Mouse (Mus musculus): Measurements from ENCODE around the gene Aldh3a1. TPM values are rescaled to one million over a fixed set of nuclear protein-coding genes. Genes with fewer than 3 reads are reported as not detected.

The Aldh3a1 gene
- 1.7 and 2.5 TPM in 2 replicates for polyA plus RNA-seq (2014; fragmentation: Nextera tagmentation; extraction: Ambion mirVana)

GRCm38 (mm10) chr11:61207487-61208246 lies at the start of gene Aldh3a1:
Gene Aldh3a1, plus strand, starts transcription at chr11:61207537.
- H3K4me2 ChIP-seq (ENCODE audit: low read depth, low read length): no peak within 1 kb of the TSS

GRCm38 (mm10) chr11:61158141-61158540 lies 49.2 kb upstream of the Aldh3a1 start:
- peaks cover 99% of the 10 kb centered on the region for H3K36me3 ChIP-seq (ENCODE audit: control insufficient read depth, insufficient read depth, low read length)
- no peak overlapping the region for H3K9ac ChIP-seq (ENCODE audit: low read depth, low read length)
- no peak overlapping the region for H3K27ac ChIP-seq (replicated peaks; ENCODE audit: low read depth, low read length)
- no peaks in the 10 kb centered on the region for H3K4me1 ChIP-seq (ENCODE audit: control insufficient read depth, insufficient read depth, low read length)
- H3K4me3 ChIP-seq (ENCODE audit: low read depth, low read length): no peak overlapping the region
- H3K4me2 ChIP-seq (ENCODE audit: low read depth, low read length): no peak overlapping the region
- WGBS: 88% methylated on average over 3 of the region's 3 CpGs
- DNase-seq (ENCODE audit: low spot score): no peak
- H3K9me3 ChIP-seq (ENCODE audit: control insufficient read depth, low read length): no peaks in the 10 kb centered on the region
- no peaks in the 10 kb centered on the region for H3K27me3 ChIP-seq (replicated peaks; ENCODE audit: control insufficient read depth, insufficient read depth, low read length)
- no peak for ATAC-seq (ENCODE audit: low read depth)

More at GRCm38 (mm10) chr11:61207487-61208246, at the start of gene Aldh3a1:
- Histone ChIP-seq H3K9me3 (ENCODE audit: control insufficient read depth, low read length) (no peaks in the 10 kb centered on the region), H3K4me1 (ENCODE audit: control insufficient read depth, insufficient read depth, low read length) (peaks cover 16% of the 10 kb centered on the region; the same call in 1 of the 2 replicates), H3K27ac (replicated peaks; ENCODE audit: low read depth, low read length) (peak within 1 kb of the TSS; percentile 35), H3K36me3 (ENCODE audit: control insufficient read depth, insufficient read depth, low read length) (no peaks in the 10 kb centered on the region), H3K9ac (ENCODE audit: low read depth, low read length) (no peak within 1 kb of the TSS), H3K27me3 (replicated peaks; ENCODE audit: control insufficient read depth, insufficient read depth, low read length) (peaks cover 13% of the 10 kb centered on the region; the same call in 1 of the 2 replicates), H3K4me3 (ENCODE audit: low read depth, low read length) (no peak within 1 kb of the TSS)
- 48% methylated on average over 10 of the region's 10 CpGs for WGBS
- ATAC-seq (ENCODE audit: low read depth) (peak; percentile 33; the same call in 1 of the 2 replicates), DNase-seq (ENCODE audit: low spot score) (peak; percentile 57)

GRCm38 (mm10) chr11:61159796-61160732 lies 47.3 kb upstream of the Aldh3a1 start:
- Histone ChIP-seq H3K9me3 (ENCODE audit: control insufficient read depth, low read length) (no peaks in the 10 kb centered on the region), H3K27me3 (replicated peaks; ENCODE audit: control insufficient read depth, insufficient read depth, low read length) (no peaks in the 10 kb centered on the region), H3K27ac (replicated peaks; ENCODE audit: low read depth, low read length) (no peak overlapping the region), H3K4me2 (ENCODE audit: low read depth, low read length) (no peak overlapping the region), H3K4me3 (ENCODE audit: low read depth, low read length) (no peak overlapping the region), H3K9ac (ENCODE audit: low read depth, low read length) (no peak overlapping the region), H3K36me3 (ENCODE audit: control insufficient read depth, insufficient read depth, low read length) (peaks cover 99% of the 10 kb centered on the region), H3K4me1 (ENCODE audit: control insufficient read depth, insufficient read depth, low read length) (no peaks in the 10 kb centered on the region)
- ATAC-seq (ENCODE audit: low read depth) (no peak), DNase-seq (ENCODE audit: low spot score) (no peak)
- whole genome bisulfite sequencing: 82% methylated on average over 11 of the region's 11 CpGs

DNA sequence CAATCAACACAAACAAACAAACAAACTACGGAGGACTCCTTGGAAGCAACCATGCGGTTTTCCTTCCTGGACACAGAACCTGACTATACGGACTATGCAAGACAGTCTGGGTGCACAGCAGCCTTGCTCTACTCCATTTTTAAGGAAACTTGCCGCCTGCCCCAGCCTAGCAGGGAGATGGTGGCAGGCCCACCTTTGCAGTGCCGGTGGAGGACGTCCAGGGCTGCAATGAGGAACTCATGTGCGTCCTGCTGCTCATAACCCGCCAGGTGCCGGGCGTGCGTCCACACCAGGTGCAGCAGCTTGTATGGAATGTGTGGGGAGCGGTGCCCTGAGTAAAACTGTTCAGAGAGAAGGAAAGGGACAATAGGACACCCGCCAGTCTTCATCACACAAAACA lies 46.2 kb upstream of the Aldh3a1 start:
- ATAC-seq (ENCODE audit: low read depth): no peak
- Histone ChIP-seq H3K9me3 (ENCODE audit: control insufficient read depth, low read length) (no peaks in the 10 kb centered on the region), H3K4me3 (ENCODE audit: low read depth, low read length) (no peak overlapping the region), H3K36me3 (ENCODE audit: control insufficient read depth, insufficient read depth, low read length) (peaks cover 99% of the 10 kb centered on the region), H3K9ac (ENCODE audit: low read depth, low read length) (no peak overlapping the region), H3K27ac (replicated peaks; ENCODE audit: low read depth, low read length) (no peak overlapping the region), H3K27me3 (replicated peaks; ENCODE audit: control insufficient read depth, insufficient read depth, low read length) (no peaks in the 10 kb centered on the region), H3K4me2 (ENCODE audit: low read depth, low read length) (no peak overlapping the region), H3K4me1 (ENCODE audit: control insufficient read depth, insufficient read depth, low read length) (no peaks in the 10 kb centered on the region)
- DNase-seq (ENCODE audit: low spot score): no peak
- WGBS: 92% methylated on average over 13 of the region's 13 CpGs

DNA sequence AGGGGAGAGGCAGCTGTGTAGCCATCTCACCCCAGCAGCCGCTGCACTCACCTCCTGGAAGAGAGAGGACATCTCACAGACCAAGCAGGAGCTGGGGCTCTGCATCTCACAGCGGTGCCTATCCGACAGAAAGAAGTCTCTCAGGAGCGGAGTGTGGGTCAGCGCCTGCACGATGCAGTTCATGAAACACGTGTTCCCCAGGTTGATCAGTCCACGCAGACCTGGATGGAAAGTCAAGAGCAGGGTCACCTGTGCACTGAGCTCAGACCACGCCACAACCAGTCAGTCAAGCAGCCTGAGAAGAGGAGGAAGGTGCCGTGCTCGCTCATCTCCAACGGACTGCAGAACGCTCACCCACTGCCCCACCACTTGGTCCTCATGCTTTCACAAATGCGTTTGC lies 44.6 kb upstream of the Aldh3a1 start:
- Histone ChIP-seq H3K9me3 (ENCODE audit: control insufficient read depth, low read length) (no peaks in the 10 kb centered on the region), H3K4me1 (ENCODE audit: control insufficient read depth, insufficient read depth, low read length) (no peaks in the 10 kb centered on the region), H3K36me3 (ENCODE audit: control insufficient read depth, insufficient read depth, low read length) (peaks cover 99% of the 10 kb centered on the region), H3K9ac (ENCODE audit: low read depth, low read length) (no peak overlapping the region), H3K27me3 (replicated peaks; ENCODE audit: control insufficient read depth, insufficient read depth, low read length) (no peaks in the 10 kb centered on the region), H3K4me2 (ENCODE audit: low read depth, low read length) (no peak overlapping the region), H3K27ac (replicated peaks; ENCODE audit: low read depth, low read length) (no peak overlapping the region), H3K4me3 (ENCODE audit: low read depth, low read length) (no peak overlapping the region)
- WGBS: 95% methylated on average over 14 of the region's 14 CpGs
- DNase-seq (ENCODE audit: low spot score): no peak
- ATAC-seq (ENCODE audit: low read depth): no peak

- H3K4me1 ChIP-seq (ENCODE audit: control insufficient read depth, insufficient read depth, low read length): no peaks in the 10 kb centered on the region
- H3K27me3 ChIP-seq (replicated peaks; ENCODE audit: control insufficient read depth, insufficient read depth, low read length): no peaks in the 10 kb centered on the region
- no peak overlapping the region for H3K27ac ChIP-seq (replicated peaks; ENCODE audit: low read depth, low read length)
- DNase-seq (ENCODE audit: low spot score) (no peak), ATAC-seq (ENCODE audit: low read depth) (no peak)
- H3K4me3 ChIP-seq (ENCODE audit: low read depth, low read length): no peak overlapping the region
- H3K9ac ChIP-seq (ENCODE audit: low read depth, low read length): no peak overlapping the region
- H3K4me2 ChIP-seq (ENCODE audit: low read depth, low read length): no peak overlapping the region
- H3K36me3 ChIP-seq (ENCODE audit: control insufficient read depth, insufficient read depth, low read length): peaks cover 99% of the 10 kb centered on the region
- H3K9me3 ChIP-seq (ENCODE audit: control insufficient read depth, low read length): no peaks in the 10 kb centered on the region
- WGBS: 84% methylated on average over 3 of the region's 3 CpGs
These were observed 44.0 kb upstream of the Aldh3a1 start for GRCm38 (mm10) chr11:61163341-61163740.

DNA sequence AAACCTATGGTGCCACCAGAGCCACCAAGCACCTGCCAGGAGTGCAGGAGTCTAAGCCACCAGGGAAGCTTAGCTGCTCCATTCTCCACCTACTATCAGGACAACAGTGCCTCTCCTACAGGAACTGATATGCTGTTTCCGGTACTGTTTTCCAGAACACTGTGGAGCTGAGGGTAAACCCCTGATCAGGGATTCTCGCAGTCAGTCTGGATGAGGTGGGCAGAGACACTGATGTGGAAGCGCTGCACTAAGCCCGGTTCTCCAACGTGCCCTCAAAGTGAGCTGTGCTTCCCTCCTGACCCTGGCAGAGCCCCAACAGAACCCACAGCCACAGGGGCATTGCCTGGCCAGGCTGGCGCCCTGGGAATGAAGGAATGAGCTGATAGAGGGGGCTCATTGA lies 43.0 kb upstream of the Aldh3a1 start:
- peaks cover 90% of the 10 kb centered on the region for H3K36me3 ChIP-seq (ENCODE audit: control insufficient read depth, insufficient read depth, low read length)
- DNase-seq (ENCODE audit: low spot score): no peak
- ATAC-seq (ENCODE audit: low read depth): no peak
- no peaks in the 10 kb centered on the region for H3K9me3 ChIP-seq (ENCODE audit: control insufficient read depth, low read length)
- H3K27me3 ChIP-seq (replicated peaks; ENCODE audit: control insufficient read depth, insufficient read depth, low read length): no peaks in the 10 kb centered on the region
- no peak overlapping the region for H3K4me3 ChIP-seq (ENCODE audit: low read depth, low read length)
- H3K9ac ChIP-seq (ENCODE audit: low read depth, low read length): no peak overlapping the region
- WGBS: 97% methylated on average over 6 of the region's 6 CpGs
- H3K27ac ChIP-seq (replicated peaks; ENCODE audit: low read depth, low read length): no peak overlapping the region
- no peak overlapping the region for H3K4me2 ChIP-seq (ENCODE audit: low read depth, low read length)
- no peaks in the 10 kb centered on the region for H3K4me1 ChIP-seq (ENCODE audit: control insufficient read depth, insufficient read depth, low read length)

- no peak overlapping the region for H3K4me3 ChIP-seq (ENCODE audit: low read depth, low read length)
- DNase-seq (ENCODE audit: low spot score) (no peak), ATAC-seq (ENCODE audit: low read depth) (no peak)
- H3K27ac ChIP-seq (replicated peaks; ENCODE audit: low read depth, low read length): no peak overlapping the region
- no peak overlapping the region for H3K9ac ChIP-seq (ENCODE audit: low read depth, low read length)
- no peak overlapping the region for H3K4me2 ChIP-seq (ENCODE audit: low read depth, low read length)
- no peaks in the 10 kb centered on the region for H3K9me3 ChIP-seq (ENCODE audit: control insufficient read depth, low read length)
- 91% methylated on average over 10 of the region's 10 CpGs for WGBS
- H3K27me3 ChIP-seq (replicated peaks; ENCODE audit: control insufficient read depth, insufficient read depth, low read length): no peaks in the 10 kb centered on the region
- peaks cover 85% of the 10 kb centered on the region for H3K36me3 ChIP-seq (ENCODE audit: control insufficient read depth, insufficient read depth, low read length)
- no peaks in the 10 kb centered on the region for H3K4me1 ChIP-seq (ENCODE audit: control insufficient read depth, insufficient read depth, low read length)
These were observed 42.5 kb upstream of the Aldh3a1 start for GRCm38 (mm10) chr11:61164881-61165280.

All from embryonic facial prominence, embryonic 14.5 days (tissue).